ENCODE assay signal across 10 mouse cellular contexts in the genomic region with DNA sequence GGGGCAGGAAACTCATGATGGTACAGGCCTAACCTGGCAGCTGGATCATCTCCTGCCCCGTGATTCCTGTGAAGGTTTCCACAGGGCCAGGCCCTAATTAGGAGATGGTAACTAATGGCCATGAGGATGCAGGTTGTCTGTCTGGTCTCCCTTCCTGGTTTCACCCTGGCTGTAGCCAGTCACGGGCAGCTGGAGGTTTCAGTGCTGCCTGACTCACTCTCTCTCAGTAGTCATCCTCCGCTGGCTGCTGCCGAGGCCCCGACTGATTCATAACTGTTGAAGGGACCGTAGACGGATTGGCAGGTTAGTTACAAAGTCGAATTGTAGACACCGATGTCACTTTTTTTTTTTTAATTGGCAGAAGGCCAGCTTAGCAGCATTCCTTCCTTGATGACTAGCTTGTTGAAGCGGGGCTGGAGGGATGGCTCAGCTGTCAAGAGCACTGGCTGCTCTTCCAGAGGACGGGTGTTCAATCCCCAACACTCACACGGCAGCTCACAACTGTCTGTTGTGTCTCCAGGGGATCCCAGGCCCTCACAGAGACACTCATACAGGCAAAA. TPM values are rescaled to one million over a fixed set of nuclear protein-coding genes. Genes with fewer than 3 reads are reported as not detected.
DNase-seq lines count a peak whose midpoint lies in the region; ATAC-seq and TF ChIP-seq lines count a peak whose summit lies in the region.
"Had no signal": no experiment of that assay in that cellular context is flagged by ENCODE, and none has a peak within 500 bp of the region (broad histone marks: within the 10 kb centered on the region; RNA-seq: fewer than 3 reads in every experiment).

No protein-coding gene starts in this region.

- DNase-seq in heart, adult 9 months (ENCODE audit: low spot score in 2 of 2), result no peak
- no peak for DNase-seq in neural tube, embryonic 10.5 days (ENCODE audit: extremely low spot score, low spot score)
- peak; percentile 54 for DNase-seq in adrenal gland, adult 8-10 months
- no peak for DNase-seq in ovary, postnatal 10 days (ENCODE audit: low spot score)

- H3K36me3 ChIP-seq in heart, embryonic 14.5 days (ENCODE audit: control insufficient read depth, insufficient read depth, low read length), result peaks cover 3% of the 10 kb centered on the region; the same call in 1 of the 2 replicates
- H3K36me3 ChIP-seq in neural tube, embryonic 15.5 days, result no peaks in the 10 kb centered on the region
- peaks cover 3% of the 10 kb centered on the region; the same call in 1 of the 2 replicates for H3K36me3 ChIP-seq in small intestine, adult 2 months (ENCODE audit: control insufficient read depth, insufficient read depth, low read length)

- whole genome bisulfite sequencing in heart, embryonic 14.5 days, result 33% methylated on average over 12 of the region's 12 CpGs
- 71% methylated on average over 12 of the region's 12 CpGs for WGBS in neural tube, embryonic 15.5 days
- 40% methylated on average over 12 of the region's 12 CpGs for WGBS in small intestine, adult 2 months

- no peak overlapping the region for H3K4me2 ChIP-seq in heart, embryonic 14.5 days (ENCODE audit: low read length)
- no peak overlapping the region for H3K4me2 ChIP-seq in neural tube, embryonic 15.5 days
- H3K4me2 ChIP-seq: midbrain, embryonic 12.5 days had no signal

- no peak for TF ChIP-seq CTCF in small intestine, adult 2 months (IDR thresholded peaks at IDR 0.05; ENCODE audit: extremely low read depth, insufficient read length, insufficient replicate concordance, low read depth, low read length)

- peak overlapping the region; percentile 46 to 64; a peak in 3 of 4 replicates for H3K27ac ChIP-seq in heart, embryonic 14.5 days (replicated peaks in 1 of 2; ENCODE audit: control insufficient read depth in 1 of 2, insufficient read depth in 1 of 2, low read depth in 2 of 2, low read length in 2 of 2)
- no peak overlapping the region for H3K27ac ChIP-seq in neural tube, embryonic 15.5 days (replicated peaks)
- H3K27ac ChIP-seq in small intestine, adult 2 months (ENCODE audit: insufficient read depth, low read depth, low read length), result 0 out of 2 replicates have a peak overlapping the region, but pooled peaks have one; percentile 30
- H3K27ac ChIP-seq: midbrain, embryonic 12.5 days had no signal

- peaks cover 12% of the 10 kb centered on the region in 2 experiments for H3K4me1 ChIP-seq in heart, embryonic 14.5 days (ENCODE audit: control insufficient read depth in 2 of 2, insufficient read depth in 2 of 2, low read length in 2 of 2)
- no peaks in the 10 kb centered on the region; the same call in 1 of the 2 replicates for H3K4me1 ChIP-seq in neural tube, embryonic 15.5 days
- peaks cover 6% of the 10 kb centered on the region; the same call in 1 of the 2 replicates for H3K4me1 ChIP-seq in small intestine, adult 2 months (ENCODE audit: control insufficient read depth, insufficient read depth, insufficient read length, low read length)
- H3K4me1 ChIP-seq: midbrain, embryonic 12.5 days had no signal

- no peaks in the 10 kb centered on the region for H3K9me3 ChIP-seq in heart, embryonic 14.5 days (ENCODE audit: control insufficient read depth, low read length)
- H3K9me3 ChIP-seq in neural tube, embryonic 15.5 days (replicated peaks), result no peaks in the 10 kb centered on the region
- H3K9me3 ChIP-seq: G1E; liver, embryonic 15.5 days; midbrain, embryonic 12.5 days had no signal

- TF ChIP-seq POLR2A in small intestine, adult 2 months (IDR thresholded peaks at IDR 0.05; ENCODE audit: low read depth, low read length), result no peak

- no peak overlapping the region for H3K4me3 ChIP-seq in heart, embryonic 14.5 days (ENCODE audit: control insufficient read depth in 1 of 2, insufficient read depth in 1 of 2, low read depth in 1 of 2, low read length in 2 of 2)
- H3K4me3 ChIP-seq in neural tube, embryonic 15.5 days (replicated peaks), result no peak overlapping the region
- H3K4me3 ChIP-seq in small intestine, adult 2 months (ENCODE audit: low read depth, low read length), result no peak overlapping the region
- H3K4me3 ChIP-seq: liver, embryonic 15.5 days; midbrain, embryonic 12.5 days had no signal

- H3K9ac ChIP-seq in heart, embryonic 14.5 days (ENCODE audit: low read length), result no peak overlapping the region
- H3K9ac ChIP-seq in neural tube, embryonic 15.5 days (replicated peaks), result 0 out of 2 replicates have a peak overlapping the region, but pooled peaks have one; percentile 3
- H3K9ac ChIP-seq: liver, embryonic 15.5 days; midbrain, embryonic 12.5 days had no signal

- no peaks in the 10 kb centered on the region for H3K27me3 ChIP-seq in heart, embryonic 14.5 days (ENCODE audit: control insufficient read depth, insufficient read depth, low read length)
- H3K27me3 ChIP-seq in neural tube, embryonic 15.5 days (replicated peaks), result no peaks in the 10 kb centered on the region
- H3K27me3 ChIP-seq in small intestine, adult 2 months (ENCODE audit: control insufficient read depth, insufficient read depth, low read length), result no peaks in the 10 kb centered on the region
- H3K27me3 ChIP-seq: liver, embryonic 15.5 days; midbrain, embryonic 12.5 days had no signal

- ATAC-seq in heart, embryonic 14.5 days (ENCODE audit: insufficient number of reproducible peaks, insufficient read depth, low FRiP score, low read depth), result no peak
- ATAC-seq in neural tube, embryonic 15.5 days (ENCODE audit: low FRiP score), result no peak

RNA-seq across cellular contexts. Expression of a gene that starts 31.0 kb away (rescaled TPM):
- 6.9 and 7.3 TPM in 2 replicates for polyA plus RNA-seq in heart, embryonic 14.5 days (2014; fragmentation: Nextera tagmentation; extraction: Ambion mirVana)
- 6.6 and 8.4 TPM in 2 replicates for polyA plus RNA-seq in neural tube, embryonic 15.5 days (2015; fragmentation: Nextera tagmentation; extraction: Ambion mirVana)
- total RNA-seq in adrenal gland, adult 8-10 months (2022), result 10 to 100 TPM; 12.7 to 17.0 (median 14.6) TPM
- polyA plus RNA-seq in small intestine, adult 2 months (2012; rRNA removed), result 1.0 and 2.8 TPM in 2 replicates
